Mouse (Mus musculus) E14TG2a.4 (cell line): Measurements from ENCODE around the gene Sept9.

Experiments used
- CTCF ChIP-seq: conservative IDR thresholded peaks from 2 replicates; pipeline ENCODE4 v1.5.1; 2014; ENCODE audit warnings: low read length
- POU5F1 ChIP-seq: IDR thresholded peaks from 2 replicates; pipeline ENCODE4 v1.6.1; 2014; ENCODE audit warnings: low read length, borderline replicate concordance

DNA sequence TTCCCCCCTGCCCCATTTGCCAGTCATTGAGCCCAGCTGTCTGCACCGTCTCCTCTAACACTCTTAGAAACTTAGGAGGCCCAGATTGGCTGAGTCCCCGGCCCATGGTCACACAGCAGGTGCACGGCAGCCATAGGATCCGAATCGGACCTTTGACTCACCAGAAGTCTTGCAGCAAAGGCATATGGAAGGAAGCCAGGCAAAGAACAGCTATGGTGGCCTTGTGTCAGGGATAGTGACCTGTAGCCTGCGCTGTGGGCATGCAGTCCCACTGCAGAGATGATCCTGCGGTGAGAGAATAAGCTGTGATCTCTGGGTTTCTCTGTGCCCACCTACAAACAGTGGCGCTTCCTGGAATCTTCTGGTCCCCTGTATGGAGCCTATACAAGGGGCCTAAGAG, 115.1 kb downstream of the Sept9 start:
- TF ChIP-seq CTCF: no peak
- no peak for TF ChIP-seq POU5F1
